Mouse (Mus musculus): Measurements from ENCODE around the gene Jmjd1c.
A peak's percentile ranks its signal among the peaks of the same experiment; 100 is the strongest.

Jmjd1c gene

DNA sequence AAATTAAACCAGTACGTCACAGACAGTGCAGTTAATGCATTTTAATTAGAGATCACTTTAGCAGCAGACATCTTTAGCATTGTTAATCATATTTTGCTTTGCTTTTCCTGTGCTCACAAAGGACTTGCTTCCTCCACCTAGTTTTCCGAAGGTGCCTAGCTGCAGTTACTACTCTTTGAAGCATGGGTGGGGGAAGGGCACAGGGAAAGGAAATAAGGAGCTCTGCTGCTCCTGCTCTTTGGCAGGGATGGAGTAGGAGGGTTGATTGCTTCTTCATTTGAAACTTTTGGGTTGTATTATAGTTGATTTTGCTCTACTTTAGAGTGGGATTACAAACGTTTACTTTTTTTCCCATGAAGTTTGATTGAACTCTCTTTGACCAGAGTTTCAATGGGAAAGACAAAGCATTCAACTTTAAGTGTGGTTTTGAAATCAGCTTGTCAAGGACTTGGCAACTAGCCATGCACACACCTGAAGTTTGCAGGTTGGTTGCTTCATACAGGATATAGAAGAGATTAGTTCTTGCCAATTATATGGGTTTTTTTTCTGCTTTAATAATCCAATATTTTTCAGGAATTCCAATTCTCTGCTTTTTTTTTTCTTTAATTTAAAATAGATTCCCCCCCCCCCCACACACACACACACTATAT lies 97.2 kb downstream of the Jmjd1c start:
- no peak for DNase-seq (ENCODE audit: low read depth)

DNA sequence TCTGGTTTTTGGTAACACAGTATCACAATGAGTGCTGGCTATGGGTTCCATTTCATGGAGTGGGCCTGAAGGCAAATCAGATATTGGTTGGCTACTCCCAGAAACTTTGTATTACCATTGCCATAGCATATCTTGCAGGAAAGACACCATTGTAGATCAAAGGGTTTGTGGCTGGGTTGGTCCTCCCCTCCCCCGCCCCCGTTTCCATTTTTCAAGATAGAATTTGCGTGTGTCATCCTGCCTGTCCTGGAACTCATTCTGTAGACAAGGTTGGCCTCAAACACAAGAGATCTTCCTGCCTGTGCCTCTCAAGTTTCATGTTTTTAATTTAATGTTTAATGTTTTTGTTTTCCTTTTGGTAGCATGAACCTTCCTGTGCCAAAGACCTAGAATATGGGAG lies 98.1 kb downstream of the Jmjd1c start:
- no peak for DNase-seq (ENCODE audit: low read depth)

GRCm38 (mm10) chr10:67195671-67196070 lies 99.7 kb downstream of the Jmjd1c start:
- DNase-seq (ENCODE audit: low read depth), result no peak

- no peak for DNase-seq (ENCODE audit: low read depth)
Observed at GRCm38 (mm10) chr10:67197186-67197585, 101.3 kb downstream of the Jmjd1c start.

DNA sequence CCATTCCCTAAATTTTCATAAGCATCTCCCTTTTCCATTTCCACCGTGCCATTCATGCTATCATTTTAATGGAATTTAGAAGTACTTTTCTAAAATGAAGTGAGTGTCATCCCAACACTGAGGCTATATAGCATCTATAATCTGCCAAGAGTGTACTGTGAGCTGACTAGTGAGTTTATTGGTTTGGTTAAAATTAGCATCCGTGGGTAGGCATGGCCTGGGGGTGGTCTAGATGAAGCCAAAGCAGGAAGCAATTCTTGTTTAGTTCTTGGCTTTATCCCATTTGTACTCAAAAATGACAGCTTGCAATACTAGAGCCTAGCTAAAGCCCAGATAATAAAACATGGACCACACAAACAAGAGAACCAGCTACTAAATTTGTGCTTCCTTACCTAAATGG lies 101.9 kb downstream of the Jmjd1c start:
- DNase-seq (ENCODE audit: low read depth), result no peak

- DNase-seq (ENCODE audit: low read depth), result no peak
Observed at GRCm38 (mm10) chr10:67201769-67202168, 105.8 kb downstream of the Jmjd1c start.

DNA sequence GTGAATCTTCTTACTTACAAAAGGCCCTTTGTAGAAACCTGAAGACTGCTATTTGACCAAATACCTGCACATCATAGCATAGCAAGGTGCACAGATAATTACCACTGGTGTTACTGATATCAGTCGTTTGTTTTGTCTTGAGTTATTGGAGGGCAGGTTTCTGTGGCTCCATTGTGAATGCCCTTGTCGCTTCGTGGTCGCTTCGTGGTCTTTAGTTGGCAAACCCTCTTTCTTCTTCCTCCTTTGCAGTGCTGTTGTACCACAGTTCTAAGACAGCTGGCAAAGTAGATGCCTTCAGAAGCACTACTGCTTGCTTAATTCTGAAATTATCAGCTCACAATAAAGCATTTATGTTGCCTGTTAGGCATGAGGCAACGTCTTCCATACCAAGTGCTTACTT lies 106.5 kb downstream of the Jmjd1c start:
- no peak for DNase-seq (ENCODE audit: low read depth)

DNA sequence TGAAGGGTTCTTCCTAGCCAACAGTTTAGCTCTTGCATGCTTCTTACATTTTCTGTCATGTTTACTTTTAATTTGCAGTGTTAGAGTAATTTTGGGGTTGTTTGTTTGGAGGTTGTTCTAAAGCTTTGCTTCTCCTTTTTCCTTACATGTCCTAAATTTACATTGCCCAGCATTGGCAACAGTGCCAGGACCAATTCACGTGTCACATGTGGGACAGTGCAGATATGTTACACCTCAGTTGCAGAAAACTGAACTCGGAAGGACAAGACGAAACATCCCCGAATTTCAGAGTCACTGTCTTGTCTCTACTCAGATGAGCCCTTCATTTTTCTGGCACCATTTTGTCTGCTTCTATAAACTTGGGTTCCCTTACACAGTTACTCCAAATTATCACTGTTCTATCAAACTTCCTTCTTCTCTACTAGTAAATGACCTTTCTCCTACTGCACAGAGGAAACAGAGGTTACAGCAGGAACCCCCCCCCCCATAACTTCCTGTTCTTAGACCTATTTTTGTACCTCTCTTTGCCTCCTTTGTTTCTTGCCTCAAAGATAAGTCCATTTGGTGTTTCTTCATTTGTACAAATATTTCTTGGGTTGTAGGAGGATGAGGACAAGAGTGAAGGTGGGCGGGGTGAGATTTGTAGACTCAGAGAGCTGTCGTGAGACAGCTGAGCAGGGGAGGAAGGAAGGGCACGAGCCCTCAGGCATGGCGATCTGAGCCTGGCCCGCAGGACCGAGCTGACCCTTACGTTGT lies 108.9 kb downstream of the Jmjd1c start:
- no peak for DNase-seq (ENCODE audit: low read depth)

GRCm38 (mm10) chr10:67207931-67208330 lies 112.0 kb downstream of the Jmjd1c start:
- no peak for DNase-seq (ENCODE audit: low read depth)

DNA sequence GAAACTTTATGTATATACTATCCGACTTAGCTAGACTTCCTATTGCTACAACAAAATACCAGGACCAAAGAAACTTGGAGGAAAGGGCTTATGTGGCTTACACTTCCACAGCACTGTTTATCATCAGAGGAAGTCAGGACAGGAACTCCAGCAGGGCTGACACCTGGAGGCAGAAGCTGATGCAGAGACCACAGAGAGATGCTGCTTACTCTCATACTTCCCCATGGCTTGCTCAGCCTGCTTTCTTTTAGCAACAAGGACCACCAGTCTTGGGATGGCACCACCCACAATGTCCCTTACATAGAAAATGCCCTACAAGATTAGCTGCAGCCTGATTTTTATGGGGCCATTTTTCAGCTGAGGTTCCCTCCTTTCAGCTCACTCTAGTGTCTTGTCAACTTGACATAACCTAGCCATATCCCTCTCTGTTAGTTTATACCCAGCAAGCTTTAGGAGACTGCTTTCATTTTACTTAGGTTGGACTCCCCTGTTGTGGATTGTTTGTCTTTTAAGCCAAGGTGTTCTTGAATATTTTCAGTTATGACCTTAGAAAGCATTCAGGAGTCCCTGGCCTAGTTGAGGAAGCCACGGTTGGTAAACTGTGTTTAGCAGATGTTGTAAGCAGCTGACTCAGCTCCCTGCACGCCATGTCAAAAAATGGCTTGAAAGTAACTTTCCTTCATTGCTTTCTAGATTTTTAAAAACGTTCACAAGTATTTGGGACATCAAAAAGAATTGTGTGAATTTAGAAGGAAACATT lies 114.2 kb downstream of the Jmjd1c start:
- no peak for DNase-seq (ENCODE audit: low read depth)

- DNase-seq (ENCODE audit: low read depth), result no peak
Observed at GRCm38 (mm10) chr10:67212031-67212430, 116.1 kb downstream of the Jmjd1c start.

DNA sequence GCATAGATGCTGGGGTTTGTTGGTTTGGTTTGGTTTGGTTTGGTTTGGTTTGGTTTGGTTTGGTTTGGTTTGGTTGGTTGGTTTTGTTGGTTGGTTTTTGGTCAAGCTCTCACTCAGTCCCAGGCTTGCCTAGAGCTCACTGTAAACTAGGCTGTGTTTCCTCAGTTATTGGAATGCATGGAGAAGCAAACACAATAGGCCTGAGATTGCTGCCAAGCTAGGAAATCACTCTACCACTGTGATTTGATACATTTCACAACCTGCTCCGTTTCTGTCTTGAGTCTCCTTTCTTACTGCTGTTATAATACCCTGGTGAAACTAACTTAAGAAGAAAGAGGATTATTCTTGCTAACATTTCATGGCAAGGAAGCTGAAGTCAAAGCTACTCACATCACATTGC lies 117.8 kb downstream of the Jmjd1c start:
- DNase-seq (ENCODE audit: low read depth), result no peak

DNA sequence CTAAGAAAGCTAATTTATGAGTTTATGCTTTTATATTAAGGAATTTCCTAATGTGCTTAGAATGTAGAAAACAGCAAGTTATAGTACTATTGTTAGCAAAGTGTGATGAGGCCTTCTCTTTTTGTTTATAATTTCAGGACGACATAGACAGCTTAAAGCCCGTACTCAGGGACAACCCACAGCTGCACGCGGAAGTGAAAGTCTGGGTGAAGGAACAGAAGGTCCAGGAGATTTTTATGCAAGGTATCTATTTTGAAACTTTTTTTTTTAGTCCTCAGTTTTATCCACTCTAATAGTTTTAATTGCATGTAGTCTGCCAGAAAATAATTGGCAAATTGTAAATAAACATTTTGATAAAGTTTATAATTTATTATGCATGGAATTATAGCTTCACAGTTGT lies 119.2 kb downstream of the Jmjd1c start:
- DNase-seq (ENCODE audit: low read depth), result no peak

DNA sequence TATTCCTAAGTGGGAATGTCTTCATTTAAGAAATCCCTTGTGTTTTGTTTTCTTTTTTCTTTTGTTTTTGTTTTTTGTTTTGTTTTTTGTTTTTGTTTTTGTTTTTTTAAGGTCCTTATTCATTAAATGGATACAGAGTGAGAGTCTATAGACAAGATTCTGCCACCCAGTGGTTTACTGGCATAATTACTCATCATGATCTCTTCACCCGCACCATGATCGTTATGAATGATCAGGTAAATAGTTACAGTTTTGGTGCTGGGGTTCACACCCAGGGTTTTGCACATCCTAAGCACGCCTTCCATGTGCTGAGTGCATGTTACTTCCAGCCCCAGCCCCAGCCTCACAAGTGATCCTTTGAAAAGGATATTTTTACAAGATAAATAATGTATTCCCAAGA lies 120.9 kb downstream of the Jmjd1c start:
- DNase-seq (ENCODE audit: low read depth), result peak; percentile 33

DNA sequence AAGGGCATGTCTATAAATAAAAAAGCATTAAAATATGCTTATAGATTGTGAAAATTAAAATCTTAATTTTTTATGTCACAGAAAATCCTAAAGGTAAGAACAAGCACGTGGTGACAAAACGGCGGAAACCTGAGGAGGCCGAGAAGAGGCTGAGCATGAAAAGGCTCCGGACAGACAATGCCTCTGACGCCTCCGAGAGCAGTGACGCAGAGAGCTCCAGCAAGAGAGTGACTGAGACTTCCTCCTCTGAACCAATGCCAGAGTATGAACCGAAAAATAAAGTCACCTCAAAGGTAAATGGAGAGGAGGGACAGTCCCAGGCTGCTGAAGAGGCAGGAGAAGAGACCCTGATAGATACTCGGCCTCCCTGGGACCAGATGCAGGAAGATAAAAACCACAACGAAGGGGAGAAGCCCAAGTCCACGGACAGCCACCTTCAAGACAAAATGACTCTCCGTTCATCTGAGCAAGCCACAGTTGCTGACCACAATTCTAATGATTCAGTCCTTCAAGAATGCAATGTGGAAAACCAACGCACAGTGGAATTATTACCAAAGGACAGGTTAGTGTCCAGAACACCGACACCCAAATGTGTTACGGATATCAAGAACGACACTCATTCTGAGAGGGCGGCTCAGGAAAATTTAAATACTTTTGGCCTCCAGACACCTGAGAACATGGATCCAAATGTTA lies 123.1 kb downstream of the Jmjd1c start:
- DNase-seq (ENCODE audit: low read depth), result no peak

DNA sequence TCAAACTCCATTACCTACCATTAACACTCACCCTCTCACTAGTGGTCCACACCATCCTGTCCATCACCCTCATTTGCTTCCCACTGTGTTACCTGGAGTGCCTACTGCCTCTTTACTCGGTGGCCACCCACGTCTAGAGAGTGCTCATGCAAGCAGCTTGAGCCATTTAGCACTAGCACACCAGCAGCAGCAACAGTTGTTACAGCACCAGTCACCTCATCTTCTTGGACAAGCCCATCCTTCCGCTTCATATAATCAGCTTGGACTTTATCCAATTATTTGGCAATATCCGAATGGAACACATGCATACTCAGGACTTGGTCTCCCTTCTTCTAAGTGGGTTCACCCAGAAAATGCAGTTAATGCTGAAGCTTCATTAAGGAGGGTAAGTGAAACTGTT lies 124.3 kb downstream of the Jmjd1c start:
- DNase-seq (ENCODE audit: low read depth), result no peak

GRCm38 (mm10) chr10:67221284-67221683 lies 125.4 kb downstream of the Jmjd1c start:
- no peak for DNase-seq (ENCODE audit: low read depth)

DNA sequence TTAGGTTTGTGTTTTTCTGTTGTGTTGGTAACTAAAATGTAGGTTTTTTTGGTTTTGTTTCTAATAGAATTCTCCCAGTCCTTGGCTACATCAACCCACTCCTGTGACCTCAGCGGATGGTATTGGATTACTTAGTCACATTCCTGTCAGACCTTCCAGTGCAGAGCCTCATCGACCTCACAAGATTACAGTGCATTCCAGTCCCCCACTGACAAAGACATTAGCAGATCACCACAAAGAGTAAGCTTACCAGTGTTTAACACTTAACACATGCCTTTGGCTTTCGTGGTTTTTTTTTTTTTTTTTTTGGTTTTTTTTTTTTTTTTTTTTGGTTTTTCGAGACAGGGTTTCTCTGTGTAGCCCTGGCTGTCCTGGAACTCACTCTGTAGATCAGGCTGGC lies 128.0 kb downstream of the Jmjd1c start:
- peak; percentile 55 for DNase-seq (ENCODE audit: low read depth)

DNA sequence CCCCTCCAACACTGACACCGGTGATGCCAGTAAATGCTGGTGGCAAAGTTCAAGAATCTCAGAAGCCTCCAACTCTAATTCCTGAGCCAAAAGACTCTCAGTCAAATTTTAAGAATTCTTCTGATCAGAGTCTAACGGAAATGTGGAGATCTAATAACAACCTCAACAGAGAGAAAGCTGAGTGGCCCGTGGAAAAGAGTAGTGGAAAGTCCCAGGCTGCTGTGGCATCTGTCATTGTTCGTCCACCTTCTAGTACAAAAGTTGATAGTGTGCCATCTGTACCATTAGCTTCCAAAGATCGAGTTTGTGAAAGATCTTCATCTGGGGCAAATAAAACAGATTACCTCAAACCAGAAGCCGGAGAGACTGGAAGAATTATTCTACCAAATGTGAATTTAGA lies 129.6 kb downstream of the Jmjd1c start:
- no peak for DNase-seq (ENCODE audit: low read depth)

GRCm38 (mm10) chr10:67226109-67226508 lies 130.2 kb downstream of the Jmjd1c start:
- DNase-seq (ENCODE audit: low read depth), result peak; percentile 18

GRCm38 (mm10) chr10:67226543-67226942 lies 130.6 kb downstream of the Jmjd1c start:
- DNase-seq (ENCODE audit: low read depth), result no peak

- no peak for DNase-seq (ENCODE audit: low read depth)
Observed at GRCm38 (mm10) chr10:67230439-67230838, 134.5 kb downstream of the Jmjd1c start.

Data from NIH3T3 (cell line).